Mouse (Mus musculus) MEL (cell line): Measurements from ENCODE around the gene Slc2a1. TPM values are rescaled to one million over a fixed set of nuclear protein-coding genes. Genes with fewer than 3 reads are reported as not detected.

Experiments
- DNase-seq: peaks from one replicate; pipeline ENCODE4 v3.0.0; 2011; ENCODE audit warnings: low read depth, low spot score
- H3K27ac ChIP-seq: 2 replicates; pipeline ENCODE4 v1.5.1; 2012; ENCODE audit warnings: low read depth, mild to moderate bottlenecking, control low read depth, low read length, moderate library complexity; ENCODE audit not compliant: control insufficient read depth
- H3K27me3 ChIP-seq, 2 experiments: fragments of 150-350 bp in 1 of 2; sonication (generic) in 1 of 2; 2 replicates each; pipeline ENCODE4 v1.6.1; 2012; ENCODE audit warnings: low read length in 2 of 2, mild to moderate bottlenecking in 2 of 2, improper control_type of control experiment in 1 of 2, moderate library complexity in 1 of 2; ENCODE audit not compliant: insufficient read depth in 2 of 2, control insufficient read depth in 1 of 2
- H3K36me3 ChIP-seq, 2 experiments: 2 replicates each; pipeline ENCODE4 v1.6.1; 2012 to 2014; ENCODE audit warnings: low read length in 2 of 2, improper control_type of control experiment in 1 of 2, inconsistent platforms in 1 of 2, mild to moderate bottlenecking in 1 of 2; ENCODE audit not compliant: insufficient read depth in 2 of 2, control insufficient read depth in 1 of 2
- H3K4me1 ChIP-seq, 2 experiments: fragments of 150-350 bp in 1 of 2; sonication (generic) in 1 of 2; 2 replicates each; pipeline ENCODE4 v1.6.1; 2012; ENCODE audit warnings: low read length in 2 of 2, improper control_type of control experiment in 1 of 2, mild to moderate bottlenecking in 1 of 2; ENCODE audit not compliant: insufficient read depth in 2 of 2, control insufficient read depth in 1 of 2
- H3K4me3 ChIP-seq, 2 experiments: fragments of 150-350 bp in 1 of 2; sonication (generic) in 1 of 2; 2 replicates each; pipeline ENCODE4 v1.5.1; 2012; ENCODE audit warnings: low read depth in 2 of 2, low read length in 2 of 2, mild to moderate bottlenecking in 2 of 2, moderate library complexity in 2 of 2, control low read depth in 1 of 2, improper control_type of control experiment in 1 of 2; ENCODE audit not compliant: control insufficient read depth in 1 of 2, insufficient read depth in 1 of 2
- H3K79me2 ChIP-seq: 2 replicates; pipeline ENCODE4 v1.6.1; 2012; ENCODE audit warnings: mild to moderate bottlenecking, low read length, moderate library complexity; ENCODE audit not compliant: control insufficient read depth, poor library complexity, insufficient read depth
- H3K9ac ChIP-seq: 2 replicates; pipeline ENCODE4 v1.6.1; 2012; ENCODE audit warnings: low read depth, mild to moderate bottlenecking, control low read depth, low read length, moderate library complexity; ENCODE audit not compliant: control insufficient read depth, poor library complexity, severe bottlenecking
- H3K9me3 ChIP-seq: fragments of 150-350 bp; sonication (generic); replicated peaks from 2 replicates; pipeline ENCODE4 v1.6.1; 2012; ENCODE audit warnings: mild to moderate bottlenecking, low read length, improper control_type of control experiment, moderate library complexity; ENCODE audit not compliant: insufficient read depth
- CHD1 ChIP-seq: IDR thresholded peaks from 2 replicates; pipeline ENCODE4 v1.6.1; 2012; ENCODE audit warnings: low read depth, mild to moderate bottlenecking, inconsistent platforms, low read length, improper control_type of control experiment
- CTCF ChIP-seq, 3 experiments: IDR thresholded peaks in 2 of 3; conservative IDR thresholded peaks in 1 of 3; 2 replicates each; pipeline ENCODE4 v1.5.1; 2011 to 2012; ENCODE audit warnings: low read length in 3 of 3, low read depth in 2 of 3, mild to moderate bottlenecking in 2 of 3, improper control_type of control experiment in 1 of 3, inconsistent platforms in 1 of 3, mixed read lengths in 1 of 3, moderate library complexity in 1 of 3; ENCODE audit not compliant: control insufficient read depth in 1 of 3, insufficient read depth in 1 of 3, poor library complexity in 1 of 3, severe bottlenecking in 1 of 3
- E2F4 ChIP-seq: IDR thresholded peaks from 2 replicates; pipeline ENCODE4 v1.6.1; 2011; ENCODE audit warnings: low read depth, low read length, improper control_type of control experiment, borderline replicate concordance
- ETS1 ChIP-seq: IDR thresholded peaks from 2 replicates; pipeline ENCODE4 v1.6.1; 2012; ENCODE audit warnings: low read depth, mild to moderate bottlenecking, inconsistent platforms, low read length, improper control_type of control experiment, moderate library complexity
- GATA1 ChIP-seq: IDR thresholded peaks from 2 replicates; pipeline ENCODE4 v1.6.1; 2011; ENCODE audit warnings: low read depth, low read length, improper control_type of control experiment
- HCFC1 ChIP-seq: IDR thresholded peaks from 2 replicates; pipeline ENCODE4 v1.6.1; 2012; ENCODE audit warnings: low read depth, mild to moderate bottlenecking, inconsistent platforms, low read length, improper control_type of control experiment, moderate library complexity
- JUND ChIP-seq: IDR thresholded peaks from 2 replicates; pipeline ENCODE4 v1.6.1; 2011; ENCODE audit warnings: low read depth, mild to moderate bottlenecking, improper control_type of control experiment, low read length
- KAT2A ChIP-seq: conservative IDR thresholded peaks from 2 replicates; pipeline ENCODE4 v1.6.1; 2012; ENCODE audit warnings: low read depth, low read length, improper control_type of control experiment, inconsistent platforms
- MAFK ChIP-seq: IDR thresholded peaks from 2 replicates; pipeline ENCODE4 v1.6.1; 2011; ENCODE audit warnings: low read depth, mild to moderate bottlenecking, low read length, improper control_type of control experiment, borderline replicate concordance
- MAX ChIP-seq: IDR thresholded peaks from 2 replicates; pipeline ENCODE4 v1.6.1; 2011; ENCODE audit warnings: low read length, improper control_type of control experiment
- MAZ ChIP-seq: IDR thresholded peaks from 2 replicates; pipeline ENCODE4 v1.6.1; 2012; ENCODE audit warnings: low read depth, mild to moderate bottlenecking, inconsistent platforms, low read length, improper control_type of control experiment
- MEF2A ChIP-seq: IDR thresholded peaks from 2 replicates; pipeline ENCODE4 v1.6.1; 2014; ENCODE audit warnings: low read depth, mild to moderate bottlenecking, inconsistent platforms, low read length, improper control_type of control experiment; ENCODE audit not compliant: poor library complexity, insufficient replicate concordance, severe bottlenecking; ENCODE audit errors: extremely low read depth
- MXI1 ChIP-seq: IDR thresholded peaks from 2 replicates; pipeline ENCODE4 v1.6.1; 2011; ENCODE audit warnings: mild to moderate bottlenecking, low read depth, low read length, improper control_type of control experiment
- MYB ChIP-seq: IDR thresholded peaks from 2 replicates; pipeline ENCODE4 v1.6.1; 2011; ENCODE audit warnings: mild to moderate bottlenecking, low read depth, low read length, improper control_type of control experiment
- MYC ChIP-seq: IDR thresholded peaks from 2 replicates; pipeline ENCODE4 v1.6.1; 2011; ENCODE audit warnings: low read depth, mild to moderate bottlenecking, low read length, improper control_type of control experiment, moderate library complexity
- NELFE ChIP-seq: IDR thresholded peaks from 2 replicates; pipeline ENCODE4 v1.6.1; 2011; ENCODE audit warnings: low read depth, low read length, improper control_type of control experiment
- NRF1 ChIP-seq: IDR thresholded peaks from 2 replicates; pipeline ENCODE4 v1.6.1; 2014; ENCODE audit warnings: low read depth, mild to moderate bottlenecking, inconsistent platforms, low read length, improper control_type of control experiment, moderate library complexity; ENCODE audit not compliant: poor library complexity, insufficient read depth, severe bottlenecking
- POLR2A ChIP-seq, 2 experiments: IDR thresholded peaks; 2 replicates each; pipeline ENCODE4 v1.6.1; 2011 to 2012; ENCODE audit warnings: low read length in 2 of 2, mild to moderate bottlenecking in 2 of 2, control low read depth in 1 of 2, improper control_type of control experiment in 1 of 2, low read depth in 1 of 2, moderate library complexity in 1 of 2; ENCODE audit not compliant: control insufficient read depth in 1 of 2, insufficient read depth in 1 of 2, poor library complexity in 1 of 2
- POLR2AphosphoS2 ChIP-seq: IDR thresholded peaks from 2 replicates; pipeline ENCODE4 v1.6.1; 2011; ENCODE audit warnings: low read length, improper control_type of control experiment
- POLR2AphosphoS5 ChIP-seq: IDR thresholded peaks from 2 replicates; pipeline ENCODE4 v1.6.1; 2012; ENCODE audit warnings: low read depth, borderline replicate concordance, mild to moderate bottlenecking, inconsistent platforms, low read length, moderate library complexity, mixed read lengths
- RAD21 ChIP-seq: IDR thresholded peaks from 2 replicates; pipeline ENCODE4 v1.6.1; 2011; ENCODE audit warnings: mild to moderate bottlenecking, low read depth, low read length, improper control_type of control experiment
- RCOR1 ChIP-seq: IDR thresholded peaks from 2 replicates; pipeline ENCODE4 v1.6.1; 2012; ENCODE audit warnings: low read depth, mild to moderate bottlenecking, inconsistent platforms, low read length, improper control_type of control experiment
- SIN3A ChIP-seq: IDR thresholded peaks from 2 replicates; pipeline ENCODE4 v1.6.1; 2012; ENCODE audit warnings: low read length, improper control_type of control experiment, inconsistent platforms
- SMC3 ChIP-seq: IDR thresholded peaks from 2 replicates; pipeline ENCODE4 v1.6.1; 2011; ENCODE audit warnings: low read depth, low read length, improper control_type of control experiment
- TAL1 ChIP-seq: IDR thresholded peaks from 2 replicates; pipeline ENCODE4 v1.6.1; 2012; ENCODE audit warnings: mild to moderate bottlenecking, inconsistent platforms, low read length, moderate library complexity, mixed read lengths
- TBP ChIP-seq: IDR thresholded peaks from 2 replicates; pipeline ENCODE4 v1.8.0; 2011; ENCODE audit warnings: low read depth, low read length, improper control_type of control experiment
- TCF12 ChIP-seq: IDR thresholded peaks from 2 replicates; pipeline ENCODE4 v1.6.1; 2014; ENCODE audit warnings: low read depth, mild to moderate bottlenecking, inconsistent platforms, low read length, improper control_type of control experiment, moderate library complexity
- UBTF ChIP-seq: IDR thresholded peaks from 2 replicates; pipeline ENCODE4 v1.6.1; 2012; ENCODE audit warnings: low read depth, mild to moderate bottlenecking, inconsistent platforms, low read length, improper control_type of control experiment, moderate library complexity, borderline replicate concordance; ENCODE audit not compliant: insufficient read depth
- USF1 ChIP-seq: IDR thresholded peaks from 2 replicates; pipeline ENCODE4 v1.6.1; 2014; ENCODE audit warnings: low read depth, mild to moderate bottlenecking, inconsistent platforms, low read length, improper control_type of control experiment, moderate library complexity
- USF2 ChIP-seq, 2 experiments: IDR thresholded peaks; 2 replicates each; pipeline ENCODE4 v1.6.1; 2011 to 2012; ENCODE audit warnings: improper control_type of control experiment in 2 of 2, low read length in 2 of 2, borderline replicate concordance in 1 of 2, inconsistent platforms in 1 of 2, low read depth in 1 of 2, mild to moderate bottlenecking in 1 of 2; ENCODE audit not compliant: insufficient read depth in 1 of 2
- ZC3H11A ChIP-seq: IDR thresholded peaks from 2 replicates; pipeline ENCODE4 v1.6.1; 2012; ENCODE audit warnings: low read depth, mild to moderate bottlenecking, inconsistent platforms, low read length, improper control_type of control experiment
- ZKSCAN1 ChIP-seq: IDR thresholded peaks from 2 replicates; pipeline ENCODE4 v1.6.1; 2012; ENCODE audit warnings: low read depth, mild to moderate bottlenecking, inconsistent platforms, low read length, improper control_type of control experiment, moderate library complexity
- ZMIZ1 ChIP-seq: IDR thresholded peaks from 2 replicates; pipeline ENCODE4 v1.6.1; 2012; ENCODE audit warnings: low read depth, mild to moderate bottlenecking, inconsistent platforms, low read length, improper control_type of control experiment, moderate library complexity
- ZNF384 ChIP-seq: IDR thresholded peaks from 2 replicates; pipeline ENCODE4 v1.6.1; 2012; ENCODE audit warnings: low read depth, mild to moderate bottlenecking, inconsistent platforms, low read length, improper control_type of control experiment
- polyA plus RNA-seq, 2 experiments: library from polyadenylated mRNA; stranded (reverse) in 1 of 2; unstranded in 1 of 2; fragments of >175 nt in 1 of 2; fragments of >200 nt in 1 of 2; gene quantifications; 2 replicates each; pipeline versions ENCODE4 v1.2.1 to v1.2.4; 2012; ENCODE audit warnings: low replicate concordance in 2 of 2, low read depth in 1 of 2; ENCODE audit not compliant: insufficient read length in 2 of 2, insufficient read depth in 1 of 2, missing spikeins in 1 of 2
- total RNA-seq: library from RNA; depleted of rRNA; stranded (reverse); fragments of 300-350 nt; gene quantifications from 2 replicates; pipeline ENCODE4 v1.2.3, GENCODE M21; 2012; rRNA removed

Gene Slc2a1
- 15.9 and 47.3 TPM in 2 replicates for total RNA-seq
- 10 to 100 TPM in 1 of 2 experiments, not detected in 1; 99.5 TPM for polyA plus RNA-seq

DNA sequence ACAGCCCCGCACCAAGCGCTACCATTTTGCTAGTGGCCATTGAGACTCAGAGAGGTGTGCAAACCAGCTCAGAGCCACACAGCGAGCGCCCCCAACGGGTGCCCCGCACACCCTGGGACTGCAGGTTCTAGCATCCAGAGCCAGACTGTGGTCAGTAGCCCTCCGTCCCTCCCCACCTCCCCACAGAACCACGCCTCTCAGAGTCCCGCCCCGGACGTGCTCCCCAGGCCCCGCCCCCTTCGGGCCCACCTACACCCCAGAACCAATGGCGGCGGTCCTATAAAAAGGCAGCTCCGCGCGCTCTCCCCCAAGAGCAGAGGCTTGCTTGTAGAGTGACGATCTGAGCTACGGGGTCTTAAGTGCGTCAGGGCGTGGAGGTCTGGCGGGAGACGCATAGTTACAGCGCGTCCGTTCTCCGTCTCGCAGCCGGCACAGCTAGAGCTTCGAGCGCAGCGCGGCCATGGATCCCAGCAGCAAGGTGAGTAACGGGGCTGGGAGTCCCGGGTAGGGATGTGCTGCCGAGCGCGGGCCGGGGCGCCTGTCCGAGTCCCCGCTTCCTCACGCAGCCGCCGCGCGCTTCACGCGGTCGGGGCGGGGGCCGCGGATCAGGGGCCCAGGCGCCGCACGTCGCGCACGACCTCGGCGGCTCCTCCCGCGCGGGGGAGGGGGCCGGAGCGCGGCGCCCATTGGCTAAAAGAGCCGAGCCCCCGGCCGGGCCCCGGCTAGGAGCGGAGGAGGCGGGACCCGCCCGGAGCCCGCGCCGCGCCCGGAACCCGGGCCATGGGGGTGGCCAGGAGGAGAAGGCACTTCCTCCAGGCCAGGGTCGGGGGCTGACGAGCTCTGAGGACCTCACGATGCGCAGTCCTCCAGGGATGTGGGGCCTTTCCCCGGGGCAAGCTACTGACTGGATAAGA lies at the start of gene Slc2a1:
Gene Slc2a1 (plus strand): TSS at position 217 of the 914 bp plus-strand sequence.
- Histone ChIP-seq H3K27ac (peak within 1 kb of the TSS; percentile 59), H3K4me1 (peaks cover 8 to 19% of the 10 kb centered on the region in 2 experiments), H3K36me3 (peaks cover 0 to 11% of the 10 kb centered on the region in 2 experiments; a peak in 3 of 4 replicates), H3K27me3 (no peaks in the 10 kb centered on the region), H3K79me2 (peaks cover 13% of the 10 kb centered on the region), H3K4me3 (peak within 1 kb of the TSS; percentile 74 to 98), H3K9ac (peak within 1 kb of the TSS; percentile 73), H3K9me3 (no peaks in the 10 kb centered on the region)
- peak; percentile 98 for DNase-seq
- TF ChIP-seq TBP (peak; percentile 97), ZNF384 (no peak), MEF2A (no peak), POLR2AphosphoS5 (no peak), ZKSCAN1 (no peak), NRF1 (0 out of 2 replicates have a peak, but pooled peaks have one; percentile 21), MAX (no peak), RCOR1 (no peak), JUND (no peak), MAFK (no peak), RAD21 (peak; percentile 31), USF1 (no peak), TCF12 (peak; percentile 75), MYC (0 out of 2 replicates have a peak, but pooled peaks have one; percentile 15), ZC3H11A (peak; percentile 35; the same call in 1 of the 2 replicates), MYB (no peak), MXI1 (peak; percentile 76), TAL1 (no peak), MAZ (0 out of 2 replicates have a peak, but pooled peaks have one; percentile 50), SMC3 (no peak; the same call in 1 of the 2 replicates), HCFC1 (peak; percentile 64; the same call in 1 of the 2 replicates), SIN3A (peak; percentile 77), USF2 (IDR thresholded peaks at IDR 0.05; ENCODE audit: borderline replicate concordance in 1 of 2, insufficient read depth in 1 of 2, low read depth in 1 of 2, low read length in 2 of 2) (no peak), GATA1 (no peak), CHD1 (0 out of 2 replicates have a peak, but pooled peaks have one; percentile 65), CTCF (IDR thresholded peaks at IDR 0.05 in 2 of 3, conservative IDR thresholded peaks at IDR 0.05 in 1 of 3; ENCODE audit: control insufficient read depth in 1 of 3, insufficient read depth in 1 of 3, low read depth in 2 of 3, low read length in 3 of 3, poor library complexity in 1 of 3, severe bottlenecking in 1 of 3) (peak in 2 of 3 experiments; percentile 30 to 40; a peak in 4 of 6 replicates), UBTF (peak; percentile 64; the same call in 1 of the 2 replicates), ZMIZ1 (peak; percentile 97), E2F4 (no peak), KAT2A (no peak), NELFE (peak; percentile 95), POLR2AphosphoS2 (peak; percentile 87; the same call in 1 of the 2 replicates), POLR2A (IDR thresholded peaks at IDR 0.05; ENCODE audit: control insufficient read depth in 1 of 2, insufficient read depth in 1 of 2, low read depth in 1 of 2, low read length in 2 of 2, poor library complexity in 1 of 2) (peak; percentile 82 to 95), ETS1 (peak; percentile 34; the same call in 1 of the 2 replicates)
